Mouse (Mus musculus): Measurements from ENCODE around the gene Cadm1.

The Cadm1 gene

DNA sequence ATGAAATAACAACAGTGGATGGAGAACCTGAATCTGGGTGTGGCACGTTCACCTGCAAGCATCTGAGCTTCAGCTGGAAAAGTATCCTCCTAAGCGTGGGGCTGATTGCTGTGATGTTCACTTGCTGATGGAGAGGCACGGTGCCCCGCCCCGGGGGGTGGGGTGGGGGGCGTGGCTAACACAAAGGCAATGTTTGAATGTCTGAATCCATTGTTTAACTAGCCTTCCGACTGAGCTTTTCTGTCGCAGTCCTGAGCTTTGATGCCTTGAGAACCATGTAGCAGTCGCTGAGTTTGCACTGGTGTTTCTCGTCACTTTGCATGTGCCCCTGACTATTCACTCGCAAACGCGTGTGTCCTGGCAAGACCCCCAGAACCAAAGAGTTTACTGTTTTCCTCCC, 298.8 kb downstream of the Cadm1 start:
- DNase-seq = no peak

DNA sequence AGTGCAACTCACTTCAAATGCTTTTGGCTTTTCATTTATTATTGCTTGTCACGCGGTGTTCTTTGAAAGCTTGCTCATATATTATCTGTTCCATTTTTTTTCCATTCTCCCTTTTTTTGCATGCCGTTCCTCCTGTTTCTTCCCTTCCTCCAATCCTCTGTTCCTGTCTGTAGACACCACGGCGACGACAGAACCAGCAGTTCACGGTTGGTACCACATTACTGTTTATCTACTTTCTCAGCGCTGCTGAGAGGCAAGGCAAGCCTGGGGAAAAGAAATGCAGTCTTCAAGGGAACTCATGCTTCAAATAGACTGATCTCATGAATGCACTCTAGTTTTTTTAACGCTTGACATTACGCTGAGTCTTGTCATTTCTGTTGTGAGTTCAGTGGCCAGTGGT, 299.2 kb downstream of the Cadm1 start:
- DNase-seq = no peak

DNA sequence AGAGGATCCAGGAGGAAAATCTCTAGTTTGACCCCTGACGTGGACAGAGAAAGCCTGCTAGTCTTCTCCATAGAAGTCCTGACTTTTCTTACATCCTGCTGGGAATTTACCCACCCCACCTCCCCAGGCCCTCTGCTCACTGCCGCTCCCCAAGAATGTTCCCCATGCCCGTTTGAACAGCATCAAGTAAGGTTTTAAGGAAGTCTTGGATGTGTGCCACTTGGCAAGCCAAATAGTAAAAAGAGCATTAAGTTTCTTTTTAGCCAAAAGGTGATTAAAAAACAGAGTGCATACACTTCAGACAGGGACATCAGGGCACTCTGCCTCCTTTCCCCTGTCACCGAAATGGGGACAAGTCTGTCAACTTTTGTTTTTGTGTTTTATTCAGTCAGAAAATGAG, 299.9 kb downstream of the Cadm1 start:
- no peak for DNase-seq

DNA sequence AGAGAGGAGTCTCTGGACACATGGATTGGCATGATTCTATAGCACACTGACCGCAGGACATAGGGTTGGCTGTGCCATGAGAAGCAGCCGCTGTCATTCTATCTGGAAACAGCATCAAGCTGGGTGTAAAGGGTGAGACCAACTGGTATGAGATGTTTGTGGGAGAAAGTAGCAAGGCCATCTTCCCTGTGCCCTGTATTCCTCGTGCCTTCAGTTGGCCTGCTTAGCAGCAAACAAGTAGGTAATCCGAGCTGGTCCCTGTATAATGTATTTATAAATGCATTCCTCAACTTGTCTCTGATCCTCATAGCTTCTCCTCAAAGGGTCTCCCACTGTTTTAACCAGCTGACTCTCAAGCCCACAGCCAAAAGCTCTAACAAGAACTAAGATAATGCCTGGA, 301.4 kb downstream of the Cadm1 start:
- DNase-seq = no peak

DNA sequence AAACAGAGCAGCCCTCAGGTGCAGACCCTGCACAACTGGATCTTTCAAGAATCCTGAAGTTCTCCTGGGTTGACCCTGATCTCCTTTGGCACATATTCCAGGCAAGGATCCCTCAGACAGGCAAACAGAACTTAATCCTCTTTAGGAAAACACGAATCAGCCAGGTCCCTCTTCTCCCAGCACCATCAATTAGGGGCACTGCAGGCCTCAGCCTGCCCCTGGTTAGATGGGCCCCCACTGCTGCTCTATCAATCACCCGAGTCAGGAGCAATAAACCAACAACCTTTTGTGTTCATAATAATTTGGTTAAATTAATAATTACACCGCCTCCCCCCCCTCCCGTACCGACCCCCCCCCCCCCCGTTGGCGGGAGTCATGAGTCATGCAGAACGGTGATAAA, 308.2 kb downstream of the Cadm1 start:
- DNase-seq = no peak

DNA sequence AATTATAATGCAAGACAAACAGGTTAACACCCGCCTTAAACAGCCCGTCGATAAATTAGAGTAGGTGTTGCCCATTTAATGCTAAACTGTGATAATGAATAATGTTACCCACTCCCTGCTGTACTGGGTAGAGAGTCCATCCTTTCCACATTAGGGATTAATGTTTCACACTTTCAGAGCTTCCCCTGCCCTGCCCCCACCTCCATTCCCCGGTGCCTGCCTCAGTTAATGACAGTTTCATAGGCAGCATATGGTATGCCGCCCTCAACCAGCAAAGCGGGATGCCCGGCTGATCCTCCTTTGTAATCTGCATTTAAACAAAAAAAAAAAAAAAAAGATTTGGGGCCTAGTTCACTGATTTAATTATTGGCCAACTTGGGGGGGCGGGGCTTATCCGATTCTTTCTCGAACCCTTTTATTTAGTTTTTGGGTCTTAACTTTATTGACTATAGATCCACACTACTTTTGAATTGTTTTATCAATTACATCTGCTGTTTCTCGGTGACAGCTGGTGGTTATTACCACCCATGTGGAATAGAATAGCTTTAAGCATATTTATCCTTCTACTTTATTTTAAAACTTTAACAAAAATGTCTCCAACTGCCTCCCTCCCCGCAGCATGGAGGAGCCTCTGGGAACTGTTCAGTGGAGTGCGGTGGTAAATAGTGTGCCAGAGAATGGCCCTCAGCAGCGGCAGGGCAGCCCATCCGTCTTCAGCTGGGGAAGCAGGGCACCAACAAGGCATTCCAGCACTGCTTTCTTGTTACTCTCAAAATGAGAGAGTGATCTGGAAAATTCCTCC, 309.1 kb downstream of the Cadm1 start:
- no peak for DNase-seq

DNA sequence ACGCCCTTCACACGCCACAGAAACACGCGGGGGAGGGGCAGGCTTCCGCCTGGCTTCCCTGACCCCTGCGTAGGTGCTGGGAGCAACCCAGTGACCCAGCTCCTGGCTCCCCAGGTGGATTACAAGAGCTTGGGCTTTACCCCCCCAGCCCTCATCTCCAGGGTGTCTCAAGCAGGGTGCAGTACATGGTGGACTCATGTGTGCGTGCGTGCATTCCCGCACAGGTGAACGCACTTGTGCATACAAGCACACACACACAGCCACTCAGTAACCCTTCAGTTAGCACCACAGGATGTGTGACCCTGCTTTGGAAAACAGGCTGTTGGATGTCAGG, 309.7 kb downstream of the Cadm1 start:
- no peak for DNase-seq

DNA sequence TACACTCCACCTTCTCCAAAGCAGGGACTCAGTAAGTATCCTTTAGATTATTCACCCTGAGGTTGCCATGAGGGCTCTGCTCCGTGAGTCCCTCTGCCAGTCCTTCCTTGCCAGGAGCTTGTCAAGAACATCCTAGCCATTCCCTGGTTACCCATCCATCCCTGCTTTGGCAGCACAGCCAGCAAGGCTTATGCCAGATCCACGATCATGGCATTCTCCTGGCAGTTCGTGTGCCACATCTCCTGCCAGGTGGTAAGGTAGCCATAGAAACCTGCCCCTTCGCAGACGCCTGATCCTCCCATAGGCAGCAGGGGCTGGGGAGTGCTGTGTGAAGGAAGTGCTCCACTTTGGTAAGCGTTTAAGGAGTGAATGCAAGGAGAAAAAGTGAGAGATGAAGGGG, 313.4 kb downstream of the Cadm1 start:
- DNase-seq = no peak

DNA sequence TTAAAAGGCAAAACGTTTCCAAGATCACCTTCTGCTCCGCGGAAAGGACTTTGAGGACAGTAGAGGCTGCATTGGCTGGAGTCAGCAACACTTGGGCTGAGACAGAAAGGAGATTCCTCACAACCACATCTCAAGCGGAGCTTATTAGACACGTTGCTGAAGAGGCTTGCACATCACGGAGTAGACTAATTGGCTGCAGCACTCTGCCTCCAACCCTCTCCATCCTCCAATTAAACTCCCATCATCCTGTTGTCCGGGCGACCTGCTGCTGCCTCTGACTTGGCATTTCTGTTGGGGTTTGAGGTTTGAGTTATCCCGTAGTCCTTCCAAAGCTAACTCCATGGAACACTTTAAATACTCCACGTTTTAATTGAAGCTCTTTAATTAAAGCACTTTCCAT, 316.3 kb downstream of the Cadm1 start:
- no peak for DNase-seq

DNA sequence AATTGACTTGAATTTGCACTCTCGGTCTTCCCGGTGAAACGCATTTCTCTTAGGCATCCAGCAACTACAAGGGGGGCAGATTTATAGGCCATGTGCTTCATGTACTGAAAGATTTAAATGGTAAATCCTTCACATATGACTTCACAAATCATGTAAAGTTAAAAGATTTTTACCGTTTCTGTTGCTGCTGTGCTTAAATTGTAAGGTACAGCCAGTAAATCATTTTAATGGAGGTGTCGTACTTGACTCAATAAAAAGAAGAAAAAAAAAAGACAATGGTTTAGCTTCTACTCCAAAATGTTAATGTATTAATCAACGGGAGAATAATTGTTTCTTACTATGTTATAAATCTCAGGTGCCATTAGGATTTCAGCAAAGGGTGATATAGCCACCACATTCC, 317.0 kb downstream of the Cadm1 start:
- no peak for DNase-seq

DNA sequence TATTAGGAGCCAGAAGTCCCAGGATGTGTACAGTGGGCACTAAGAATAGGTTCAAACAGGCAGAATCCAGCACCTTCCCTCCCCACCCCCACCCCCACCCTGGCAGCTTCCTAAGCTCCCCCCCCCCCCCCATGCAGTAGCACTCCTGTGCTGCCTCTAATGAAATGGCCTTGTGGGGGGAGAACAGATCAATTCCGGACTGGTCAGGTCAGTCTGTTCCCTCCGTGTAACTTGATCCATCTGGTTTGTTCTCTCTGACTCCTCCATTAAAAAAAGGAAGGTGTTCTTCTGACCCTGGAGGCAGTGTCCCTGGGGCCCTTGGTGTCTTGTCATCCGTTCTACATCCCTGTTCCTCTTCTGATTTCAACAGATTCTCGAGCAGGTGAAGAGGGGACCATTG, 317.8 kb downstream of the Cadm1 start:
- DNase-seq = no peak

DNA sequence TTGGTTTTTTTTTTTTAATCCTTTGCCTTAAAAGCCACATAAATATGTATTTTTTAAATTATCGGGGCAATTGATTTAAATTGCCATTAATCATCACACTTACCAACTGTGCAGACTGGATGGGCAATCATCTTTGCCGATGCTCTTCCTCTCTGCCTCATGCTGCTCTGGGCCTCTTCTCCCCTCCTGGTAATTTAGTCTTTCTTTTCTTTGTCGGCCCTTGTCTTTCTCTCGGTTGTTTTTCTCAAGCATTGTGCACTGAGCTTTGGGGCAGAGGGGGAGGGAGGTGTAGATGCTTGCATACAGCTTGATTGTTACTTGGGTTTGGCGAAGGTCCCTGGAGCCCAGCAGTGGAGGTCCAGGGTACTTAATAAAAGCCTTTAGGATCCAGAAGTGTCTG, 318.8 kb downstream of the Cadm1 start:
- no peak for DNase-seq

DNA sequence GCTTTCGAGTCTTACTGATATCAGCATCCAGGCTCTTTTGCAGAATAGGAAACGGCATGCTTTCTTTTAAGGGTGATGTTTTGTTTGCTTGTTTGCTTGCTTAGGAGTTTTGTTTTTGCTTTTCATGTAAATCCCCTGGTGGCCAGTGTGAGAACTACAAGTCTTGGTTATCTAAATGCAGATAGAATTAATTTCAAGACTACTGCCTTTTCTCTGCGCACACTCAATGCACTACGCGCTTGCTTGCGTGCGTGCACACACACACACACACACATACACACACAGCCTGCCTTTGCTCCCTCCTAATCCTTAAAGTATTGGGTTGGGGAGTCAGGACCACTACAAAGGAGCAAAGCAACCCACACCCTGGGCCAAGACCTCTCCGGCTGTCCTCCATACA, 326.3 kb downstream of the Cadm1 start:
- no peak for DNase-seq

DNA sequence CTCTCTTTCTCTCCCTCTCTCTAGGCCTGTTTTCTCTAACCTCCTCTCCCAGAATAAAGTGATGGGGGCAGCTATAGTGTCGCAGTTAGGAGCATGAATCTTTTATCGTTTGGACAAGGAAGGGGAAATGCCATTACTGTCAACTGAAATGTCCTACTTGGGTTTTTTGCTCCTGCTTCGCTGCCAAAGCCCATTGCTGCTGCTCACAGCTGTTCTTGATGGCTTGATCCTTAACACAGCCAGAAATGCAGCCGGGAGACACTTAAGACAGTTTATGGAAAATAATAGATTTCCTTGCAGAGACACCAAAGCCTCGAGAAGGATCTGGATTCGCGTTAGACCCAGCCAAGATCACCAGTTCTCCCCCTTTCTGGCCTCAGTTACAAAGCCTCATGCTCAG, 327.3 kb downstream of the Cadm1 start:
- DNase-seq = no peak

DNA sequence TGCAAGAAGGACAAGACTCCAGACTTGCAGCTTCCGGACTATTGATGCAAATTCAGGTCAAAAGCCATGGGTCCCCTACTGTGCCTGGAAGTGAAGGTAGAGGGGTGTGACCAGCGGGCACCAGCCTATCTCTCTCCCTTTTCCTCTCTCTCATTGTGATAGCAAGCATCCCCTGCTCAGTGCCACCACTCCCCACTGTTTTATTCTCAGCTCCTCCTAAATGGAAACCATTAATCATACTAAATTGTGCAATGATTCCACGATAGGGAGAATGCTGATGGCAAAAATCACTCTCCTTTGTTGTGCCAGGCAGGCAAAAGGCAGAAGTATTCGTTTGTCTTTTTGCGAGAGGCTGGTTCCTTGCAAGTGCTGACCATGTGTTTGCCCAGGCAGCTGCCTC, 328.2 kb downstream of the Cadm1 start:
- DNase-seq = no peak

DNA sequence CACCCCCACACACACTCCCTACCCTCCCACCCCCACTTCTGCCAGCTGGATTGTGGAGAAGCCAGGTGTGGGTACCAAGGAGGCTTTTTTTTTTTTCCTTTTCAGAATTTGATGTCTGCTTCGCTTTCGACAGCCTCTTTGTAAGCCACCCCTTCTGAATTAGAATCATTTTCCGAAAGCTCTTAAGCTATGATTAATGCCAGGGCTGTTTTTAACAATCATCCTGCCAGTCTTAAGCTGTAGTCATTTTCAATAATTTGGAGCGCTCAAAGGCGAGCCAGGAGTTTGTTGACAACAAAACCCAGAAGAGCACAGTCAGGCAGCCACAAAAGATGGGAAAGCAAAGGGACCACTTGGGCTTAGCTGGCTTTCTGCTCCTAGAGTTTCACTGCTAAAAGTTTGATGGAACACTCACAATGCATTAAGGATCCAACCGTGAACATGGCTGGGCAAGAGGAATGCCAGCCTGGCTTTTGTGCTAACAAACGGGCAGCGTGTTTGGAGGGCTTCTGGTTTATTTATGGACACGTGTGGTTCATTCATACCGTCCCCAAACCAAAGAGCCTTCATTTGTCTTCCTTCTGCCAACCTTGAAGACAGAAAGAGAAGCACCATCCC, 328.9 kb downstream of the Cadm1 start:
- no peak for DNase-seq

DNA sequence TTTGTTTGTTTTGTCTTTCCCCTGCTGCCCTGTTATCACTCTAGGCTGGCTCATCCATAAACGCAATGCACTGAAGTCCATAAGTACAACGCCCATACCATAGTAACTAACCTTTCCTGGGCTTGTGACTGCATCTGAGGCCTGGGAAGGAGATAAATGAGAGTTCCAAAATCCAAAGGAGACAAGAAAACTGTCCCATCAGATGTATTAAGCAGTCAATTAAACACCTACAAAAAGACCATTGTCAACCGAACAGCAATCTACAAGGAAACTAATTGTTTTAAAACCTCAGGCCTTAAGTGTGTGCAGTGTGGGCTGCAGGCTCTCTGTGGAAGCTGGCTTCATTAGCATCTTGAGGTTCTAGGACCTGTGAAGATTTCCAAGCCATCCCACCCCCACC, 331.0 kb downstream of the Cadm1 start:
- no peak for DNase-seq

DNA sequence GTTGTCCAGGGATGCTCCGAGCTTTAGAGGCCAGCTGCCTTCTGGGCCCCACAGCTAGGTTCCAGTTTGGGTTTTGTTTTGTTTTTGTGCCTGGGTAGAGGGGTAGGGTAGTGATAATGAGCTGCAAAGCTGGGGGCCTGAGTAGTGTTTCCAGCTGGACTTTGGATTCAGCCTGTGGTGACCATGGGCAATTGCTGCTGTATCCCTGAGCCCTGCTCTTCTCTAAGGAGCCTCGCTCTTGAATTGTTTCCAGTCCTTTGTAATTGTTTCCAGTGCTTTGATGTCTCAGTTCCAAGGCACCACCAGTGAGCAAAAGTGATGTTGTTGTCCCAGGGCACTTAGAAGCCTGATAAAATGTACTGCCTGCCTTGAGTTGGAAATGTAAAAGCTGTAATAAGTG, 331.8 kb downstream of the Cadm1 start:
- DNase-seq = no peak

DNA sequence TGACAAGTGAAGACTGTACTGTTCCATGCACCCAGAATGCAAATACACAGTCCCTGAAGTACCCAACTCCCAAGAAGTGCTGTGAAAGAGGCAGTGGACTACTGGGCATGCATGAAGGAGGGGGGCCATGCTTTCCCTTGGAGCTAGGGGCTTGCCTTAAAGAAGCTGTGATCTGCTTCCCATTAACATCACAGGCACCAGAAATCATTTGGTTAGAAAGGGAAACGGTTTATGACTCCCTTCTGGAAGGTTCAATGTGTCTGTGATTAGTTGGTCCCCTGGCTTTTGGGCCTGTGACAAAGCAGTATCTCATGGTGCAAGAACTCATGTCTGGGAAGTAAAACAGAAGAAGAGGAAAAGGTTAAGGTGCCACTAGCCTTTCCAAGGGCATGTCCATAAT, 336.0 kb downstream of the Cadm1 start:
- DNase-seq = no peak

DNA sequence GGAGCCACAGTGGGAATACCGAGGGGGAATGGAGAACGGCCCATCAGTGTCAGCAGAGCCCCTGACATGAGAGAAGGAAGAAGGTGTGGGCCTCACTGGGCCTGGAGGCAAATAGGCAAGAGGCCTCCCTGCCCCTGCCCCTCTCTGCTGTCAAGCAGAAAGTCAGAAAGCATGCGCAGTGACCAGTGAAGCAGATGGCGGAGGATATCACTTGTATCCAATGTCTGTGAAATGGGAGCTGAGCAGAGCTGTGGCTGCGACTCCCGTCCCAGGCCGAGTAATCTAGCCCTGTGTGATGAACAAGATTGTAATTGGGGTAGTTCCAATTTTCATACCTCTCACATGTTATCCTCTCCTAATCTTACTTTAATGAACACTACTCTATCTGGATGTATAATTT, 337.5 kb downstream of the Cadm1 start:
- no peak for DNase-seq

DNA sequence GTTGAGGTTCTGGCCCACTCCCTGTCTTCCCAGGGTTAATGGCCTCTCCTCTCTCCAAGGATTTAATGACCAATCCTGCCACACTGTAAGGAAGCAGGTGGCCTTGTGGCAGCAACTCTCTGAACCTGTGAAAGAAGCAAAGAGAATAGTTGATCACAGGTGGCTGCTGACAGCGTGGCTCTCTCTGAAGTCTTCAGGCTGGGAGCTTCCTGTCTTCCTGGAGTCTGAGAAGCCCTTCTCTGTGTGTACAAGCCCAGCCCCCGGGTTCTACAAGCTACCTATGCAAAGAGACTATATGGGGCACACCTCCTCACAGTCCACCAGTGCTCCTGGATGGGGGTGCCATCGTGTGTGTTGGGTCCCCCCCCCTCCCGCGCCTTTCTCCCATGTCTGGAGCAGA, 339.7 kb downstream of the Cadm1 start:
- DNase-seq = no peak

DNA sequence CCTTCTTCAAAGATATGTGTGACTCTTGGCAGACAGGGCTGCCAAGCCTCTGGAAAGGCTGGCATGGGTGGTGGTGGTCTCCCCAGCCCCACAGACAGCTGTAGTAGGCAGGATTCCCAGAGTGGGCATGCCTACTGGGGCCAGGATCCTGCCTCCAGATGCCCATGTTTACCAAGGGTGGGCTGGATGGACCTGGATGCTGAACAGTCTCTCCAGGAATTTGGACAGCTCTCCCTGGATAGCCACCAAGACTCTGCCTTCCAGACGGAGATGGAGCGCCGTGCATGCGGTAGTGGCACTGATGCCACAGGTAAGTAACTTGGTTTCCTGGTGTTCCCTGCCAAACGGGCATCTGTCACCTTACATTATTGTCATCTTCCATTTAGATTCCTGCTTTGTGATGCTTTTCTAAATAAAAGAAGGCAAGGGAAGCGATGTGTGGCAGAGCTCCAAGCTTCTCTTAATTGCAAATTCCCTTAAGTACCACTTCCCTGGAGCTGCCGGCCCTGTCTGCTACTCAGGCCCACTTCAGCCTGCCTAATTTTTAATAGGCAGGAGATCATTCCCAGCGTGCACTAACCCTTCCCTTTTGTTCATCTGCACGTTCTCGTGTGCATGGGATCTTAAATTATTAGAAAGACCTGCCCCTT, 346.7 kb downstream of the Cadm1 start:
- peak; percentile 25 for DNase-seq

DNA sequence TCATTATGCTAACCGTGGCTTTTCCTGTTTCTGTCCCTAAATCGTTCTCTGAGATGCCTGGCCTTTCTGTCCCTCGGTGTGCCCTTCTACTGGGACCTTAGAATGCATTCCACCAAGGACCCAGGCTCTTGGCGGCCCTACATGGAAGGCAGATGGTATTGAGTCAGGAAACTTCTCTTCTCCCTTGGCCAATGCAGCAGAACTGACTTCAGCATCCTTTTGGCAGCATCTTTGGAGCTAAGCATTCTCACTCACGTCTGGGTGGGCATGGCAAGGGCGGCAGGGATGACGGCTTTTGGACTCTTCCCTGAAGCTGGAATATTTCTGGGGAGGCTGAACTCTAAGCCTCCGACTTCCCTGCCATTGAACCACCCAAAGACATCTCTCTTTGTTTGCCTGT, 350.2 kb downstream of the Cadm1 start:
- DNase-seq = no peak

DNA sequence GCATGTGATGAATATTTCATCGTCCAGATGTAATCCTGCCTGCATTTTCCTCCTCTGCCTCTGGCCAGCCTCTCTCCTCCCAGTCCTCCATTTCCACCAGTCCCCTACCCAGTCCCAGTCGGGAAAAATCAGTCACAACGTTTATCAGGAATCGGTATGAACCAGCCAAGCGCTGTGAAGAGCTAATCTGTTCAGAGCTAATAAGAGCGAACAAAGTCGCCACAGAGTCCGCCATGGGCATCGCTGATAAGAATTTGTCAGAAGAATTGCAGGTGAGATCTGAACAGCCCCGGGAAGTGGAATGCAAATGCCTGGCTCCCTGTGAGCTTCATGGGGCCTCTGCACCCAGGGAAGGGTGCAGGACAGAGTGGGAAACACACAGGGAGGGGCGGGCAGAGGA, 352.4 kb downstream of the Cadm1 start:
- no peak for DNase-seq

DNA sequence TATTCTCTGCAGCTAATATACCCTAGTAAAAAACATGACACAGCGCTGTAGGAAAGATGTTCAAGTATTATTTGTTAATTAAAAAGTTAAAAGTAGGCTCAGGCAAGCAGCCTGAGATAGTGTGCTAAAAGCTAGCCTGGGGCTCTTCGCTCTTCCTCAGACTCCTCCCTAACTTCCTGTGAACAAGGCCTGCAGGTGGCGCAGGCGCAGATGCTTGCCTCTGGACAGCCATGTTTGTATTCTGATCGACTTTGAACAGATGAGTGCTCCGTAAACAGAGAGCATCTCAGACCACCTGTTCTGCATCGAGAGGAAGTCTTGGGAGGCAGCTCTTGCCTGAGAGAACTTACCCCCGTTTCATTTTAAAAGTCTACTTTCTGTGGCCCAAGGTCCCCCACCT, 361.7 kb downstream of the Cadm1 start:
- no peak for DNase-seq

Measured in cerebellum, adult 11 months (tissue).